Mouse (Mus musculus) lung, postnatal 10 days (tissue): Measurements from ENCODE around the gene Slc27a3.
A peak's percentile ranks its signal among the peaks of the same experiment; 100 is the strongest.

ENCODE experiments used
- DNase-seq: peaks from one replicate; pipeline ENCODE4 v3.0.0; 2021

The Slc27a3 gene

GRCm38 (mm10) chr3:90388726-90389510, 820 bp downstream of the Slc27a3 start:
- DNase-seq: peak; percentile 77

GRCm38 (mm10) chr3:90388192-90388591, 1.5 kb downstream of the Slc27a3 start:
- DNase-seq: no peak

- peak; percentile 74 for DNase-seq
These were observed 2.3 kb downstream of the Slc27a3 start for GRCm38 (mm10) chr3:90387483-90387882.

- no peak for DNase-seq
These were observed 2.9 kb downstream of the Slc27a3 start for GRCm38 (mm10) chr3:90386817-90387216.

- no peak for DNase-seq
These were observed 4.8 kb downstream of the Slc27a3 start for GRCm38 (mm10) chr3:90384851-90385375.

- DNase-seq: peak; percentile 31
These were observed 6.0 kb downstream of the Slc27a3 start for GRCm38 (mm10) chr3:90383690-90384089.

- no peak for DNase-seq
These were observed 8.0 kb downstream of the Slc27a3 start for GRCm38 (mm10) chr3:90381727-90382126.

GRCm38 (mm10) chr3:90378496-90378895, 11.2 kb downstream of the Slc27a3 start:
- no peak for DNase-seq

- DNase-seq: peak; percentile 51
These were observed 13.5 kb downstream of the Slc27a3 start for GRCm38 (mm10) chr3:90376247-90376585.

GRCm38 (mm10) chr3:90375562-90376246, 14.0 kb downstream of the Slc27a3 start:
- DNase-seq: no peak

GRCm38 (mm10) chr3:90374368-90374767, 15.4 kb downstream of the Slc27a3 start:
- DNase-seq: no peak

GRCm38 (mm10) chr3:90373432-90374028, 16.2 kb downstream of the Slc27a3 start:
- peak; percentile 90 for DNase-seq

GRCm38 (mm10) chr3:90372817-90373216, 16.9 kb downstream of the Slc27a3 start:
- no peak for DNase-seq

- no peak for DNase-seq
These were observed 17.9 kb downstream of the Slc27a3 start for GRCm38 (mm10) chr3:90371857-90372256.

- DNase-seq: no peak
These were observed 20.7 kb downstream of the Slc27a3 start for GRCm38 (mm10) chr3:90369041-90369440.

- no peak for DNase-seq
These were observed 22.6 kb downstream of the Slc27a3 start for GRCm38 (mm10) chr3:90367001-90367632.

- DNase-seq: no peak
These were observed 27.4 kb downstream of the Slc27a3 start for GRCm38 (mm10) chr3:90362346-90362745.

- no peak for DNase-seq
These were observed 28.3 kb downstream of the Slc27a3 start for GRCm38 (mm10) chr3:90361476-90361875.

GRCm38 (mm10) chr3:90359230-90359629, 30.5 kb downstream of the Slc27a3 start:
- no peak for DNase-seq

- no peak for DNase-seq
These were observed 31.8 kb downstream of the Slc27a3 start for GRCm38 (mm10) chr3:90357959-90358358.

- DNase-seq: no peak
These were observed 41.9 kb downstream of the Slc27a3 start for GRCm38 (mm10) chr3:90347847-90348246.

GRCm38 (mm10) chr3:90342853-90343252, 46.9 kb downstream of the Slc27a3 start:
- peak; percentile 9 for DNase-seq

- DNase-seq: no peak
These were observed 49.6 kb downstream of the Slc27a3 start for GRCm38 (mm10) chr3:90340177-90340576.
